Mouse (Mus musculus): ENCODE results near the gene Slc9a6.

The Slc9a6 gene

GRCm38 (mm10) chrX:56609623-56610317 lies at the start of gene Slc9a6:
Gene Slc9a6, plus strand, starts transcription at chrX:56609757.
- DNase-seq (ENCODE audit: low read depth, low spot score): peak; percentile 36

DNA sequence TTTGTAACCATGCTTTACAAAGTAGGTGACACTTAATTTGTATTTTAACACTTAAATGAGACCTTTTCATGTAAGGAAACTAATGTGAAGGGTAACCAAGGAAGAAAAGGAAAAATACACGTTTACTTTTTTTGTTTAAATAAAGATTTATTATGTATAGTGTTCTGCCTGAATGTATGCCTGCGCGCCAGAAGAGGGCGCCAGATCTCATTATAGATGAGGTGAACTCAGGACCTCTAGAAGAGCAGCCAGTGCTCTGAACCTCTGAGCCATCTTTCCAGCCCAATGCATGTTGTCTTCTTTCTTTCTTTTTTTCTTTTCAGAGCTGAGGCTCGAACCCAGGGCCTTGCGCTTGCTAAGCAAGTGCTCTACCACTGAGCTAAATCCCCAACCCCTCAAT lies 37.1 kb upstream of the Slc9a6 start:
- no peak for DNase-seq (ENCODE audit: low read depth, low spot score)

DNA sequence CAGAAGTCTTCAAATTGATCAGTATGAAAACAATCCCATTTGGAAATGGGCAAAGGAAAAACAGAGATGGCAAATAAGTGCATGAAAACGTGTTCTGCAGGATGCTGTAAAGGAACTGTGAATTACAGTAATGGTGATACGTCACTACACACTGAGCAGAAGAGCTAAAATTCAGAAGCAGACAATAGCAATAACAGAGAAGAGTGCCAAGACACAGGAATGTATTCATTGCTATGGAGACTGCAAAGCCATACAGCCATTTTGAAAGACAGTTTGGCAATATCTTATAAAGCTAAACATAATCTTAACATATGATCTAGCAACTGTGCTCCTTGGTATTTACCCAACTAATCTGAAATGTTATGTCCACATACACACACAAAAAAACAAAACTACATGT lies 31.4 kb upstream of the Slc9a6 start:
- DNase-seq (ENCODE audit: low read depth, low spot score): no peak

DNA sequence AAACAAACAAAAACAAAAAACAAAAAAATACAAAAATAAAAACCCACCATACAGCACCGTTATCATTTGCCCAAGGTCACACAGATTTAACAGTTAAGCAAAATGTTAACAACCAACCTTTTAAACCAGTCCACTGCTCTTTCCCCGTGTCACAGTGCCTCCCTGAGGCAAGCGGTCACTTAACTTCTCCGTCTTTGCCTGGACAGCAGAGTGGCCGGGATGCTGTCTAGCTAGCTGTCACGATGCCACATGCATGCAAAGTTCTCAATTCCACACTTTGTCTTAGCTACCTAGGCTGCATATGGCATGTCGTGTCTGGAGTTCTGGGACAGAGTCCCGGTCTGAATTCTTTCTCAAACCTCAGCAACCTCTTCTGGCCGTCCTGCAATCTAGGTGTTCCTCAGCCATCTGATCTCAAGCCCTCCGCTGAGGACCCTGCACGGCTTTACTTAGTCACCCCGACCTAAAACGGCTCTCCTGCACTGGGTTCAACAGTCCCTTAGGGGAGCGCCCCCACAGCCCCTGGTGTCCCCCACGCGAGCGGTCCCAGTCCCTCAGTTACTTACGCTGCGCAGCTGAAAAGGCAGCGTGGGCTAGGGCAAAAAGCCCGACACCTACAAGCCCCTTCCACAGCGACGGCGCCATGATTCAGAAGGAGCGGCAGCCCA lies 12.2 kb upstream of the Slc9a6 start:
- DNase-seq (ENCODE audit: low read depth, low spot score): no peak

DNA sequence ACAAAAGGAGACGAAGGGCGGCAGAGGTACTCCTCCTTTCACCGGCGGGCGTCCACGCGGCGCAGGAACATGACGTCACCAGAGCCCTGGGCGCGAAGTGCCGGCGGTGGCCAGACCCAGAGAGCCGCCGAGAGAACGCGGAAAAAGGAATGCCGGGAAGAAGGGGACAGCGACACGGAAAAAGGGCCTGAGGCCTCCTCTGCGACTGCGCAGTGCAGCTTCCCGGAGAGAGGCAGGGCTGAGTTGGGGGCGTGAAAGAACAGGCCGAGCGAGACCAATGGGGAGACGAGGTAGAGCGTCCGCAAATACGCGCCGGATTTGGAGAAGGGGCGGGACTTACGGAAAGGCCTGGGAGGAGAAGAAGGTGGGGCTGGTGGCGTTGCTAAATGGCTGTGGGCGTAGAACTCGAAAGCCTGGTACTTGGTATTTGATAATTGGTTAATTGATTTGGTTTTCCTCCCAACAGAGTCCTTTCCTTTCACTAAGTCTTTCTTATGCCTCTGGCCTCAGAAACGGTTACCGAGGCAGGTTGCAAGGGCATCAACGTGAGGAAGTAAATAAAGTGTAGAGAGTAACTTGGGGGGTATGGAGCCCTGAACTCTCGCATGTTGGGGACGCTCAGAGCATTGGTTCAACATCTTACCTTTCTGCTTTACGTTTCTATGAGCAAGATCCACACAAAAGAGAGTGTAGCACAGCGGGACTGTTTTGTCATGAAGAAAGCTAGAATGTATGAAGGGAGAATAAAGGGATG lies 11.5 kb upstream of the Slc9a6 start, which contains the start of gene Mmgt1:
Gene Mmgt1 (minus strand): TSS at position 183 of the 754 bp plus-strand sequence.
- DNase-seq (ENCODE audit: low read depth, low spot score): peak; percentile 94

GRCm38 (mm10) chrX:56606536-56606935 lies 3.0 kb upstream of the Slc9a6 start:
- DNase-seq (ENCODE audit: low read depth, low spot score): no peak

GRCm38 (mm10) chrX:56607032-56607710 lies 2.4 kb upstream of the Slc9a6 start:
- no peak for DNase-seq (ENCODE audit: low read depth, low spot score)

DNA sequence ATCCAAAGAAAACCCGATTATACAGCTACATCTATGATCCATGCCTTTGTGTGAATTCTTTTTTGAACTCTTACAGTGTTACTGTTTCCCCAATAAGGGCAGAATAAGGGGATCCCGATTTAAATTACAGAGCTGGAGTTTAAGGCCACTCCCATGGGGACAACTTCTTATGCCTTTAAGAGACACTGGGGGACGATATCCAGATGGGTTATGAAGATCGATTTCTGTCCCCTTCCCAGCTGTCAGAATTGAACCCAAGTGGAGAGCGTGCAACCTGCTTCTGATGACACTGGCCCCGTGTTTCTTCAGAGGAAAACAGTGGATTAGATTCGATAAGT lies 303 bp upstream of the Slc9a6 start:
- no peak for DNase-seq (ENCODE audit: low read depth, low spot score)

GRCm38 (mm10) chrX:56610318-56610694 lies 749 bp downstream of the Slc9a6 start:
- DNase-seq (ENCODE audit: low read depth, low spot score): no peak

- no peak for DNase-seq (ENCODE audit: low read depth, low spot score)
These were observed 5.7 kb downstream of the Slc9a6 start for GRCm38 (mm10) chrX:56615236-56615635.

DNA sequence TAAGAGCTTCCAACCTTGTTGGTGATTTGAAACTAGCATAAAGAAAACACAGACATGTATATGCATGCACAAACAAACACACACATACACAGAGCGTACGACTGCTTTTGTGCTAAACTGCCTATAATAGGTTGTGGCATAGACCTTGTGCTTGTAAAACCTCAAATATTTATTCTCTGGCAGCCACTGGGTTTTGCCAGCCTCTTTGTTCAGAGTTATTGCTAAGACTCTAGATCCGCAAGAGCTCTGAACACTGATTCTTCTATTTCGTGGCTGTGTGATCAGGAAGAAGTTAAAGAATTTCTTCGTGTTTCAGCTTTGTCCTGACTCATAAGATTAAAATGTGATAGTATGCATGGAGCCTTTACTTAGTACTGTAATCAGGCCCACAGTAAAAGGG lies 26.6 kb downstream of the Slc9a6 start:
- DNase-seq (ENCODE audit: low read depth, low spot score): no peak

DNA sequence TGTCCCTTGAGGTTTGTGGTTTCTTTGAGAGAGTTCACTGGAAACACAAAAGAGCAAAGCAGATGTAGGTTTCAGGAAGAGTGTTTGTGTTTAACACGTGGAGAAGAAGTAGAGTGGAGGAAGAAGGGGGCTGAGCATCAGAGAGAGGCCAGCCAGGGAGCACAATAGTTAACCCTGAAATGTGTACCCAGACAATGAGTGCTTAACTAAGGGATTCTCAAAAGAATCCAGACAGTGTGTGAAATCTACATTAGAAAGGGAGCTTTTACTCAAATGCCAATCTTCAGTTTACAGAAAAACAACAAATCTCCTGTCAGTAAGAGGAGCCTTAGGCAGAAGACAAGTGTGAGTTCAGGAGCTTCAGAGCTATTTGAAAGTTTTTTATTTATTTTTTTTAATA lies 30.5 kb downstream of the Slc9a6 start:
- no peak for DNase-seq (ENCODE audit: low read depth, low spot score)

- DNase-seq (ENCODE audit: low read depth, low spot score): no peak
These were observed 40.2 kb downstream of the Slc9a6 start for GRCm38 (mm10) chrX:56649549-56650354.

DNA sequence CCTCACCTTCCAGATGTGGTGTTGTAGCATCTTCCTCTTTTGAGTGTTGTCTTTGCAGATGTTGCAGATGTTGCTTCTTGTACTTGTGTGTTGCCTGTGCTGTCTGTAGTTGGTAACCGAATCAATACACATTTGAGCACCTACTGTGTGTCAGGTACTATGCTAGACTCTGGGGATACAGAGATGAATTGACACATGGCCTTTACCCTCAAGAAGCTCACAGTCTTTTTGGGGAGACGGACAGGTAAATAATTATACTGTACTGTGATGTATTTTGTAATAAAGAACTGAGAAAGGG lies 40.7 kb downstream of the Slc9a6 start:
- DNase-seq (ENCODE audit: low read depth, low spot score): no peak

- DNase-seq (ENCODE audit: low read depth, low spot score): no peak
These were observed 41.3 kb downstream of the Slc9a6 start for GRCm38 (mm10) chrX:56650885-56651284.

DNA sequence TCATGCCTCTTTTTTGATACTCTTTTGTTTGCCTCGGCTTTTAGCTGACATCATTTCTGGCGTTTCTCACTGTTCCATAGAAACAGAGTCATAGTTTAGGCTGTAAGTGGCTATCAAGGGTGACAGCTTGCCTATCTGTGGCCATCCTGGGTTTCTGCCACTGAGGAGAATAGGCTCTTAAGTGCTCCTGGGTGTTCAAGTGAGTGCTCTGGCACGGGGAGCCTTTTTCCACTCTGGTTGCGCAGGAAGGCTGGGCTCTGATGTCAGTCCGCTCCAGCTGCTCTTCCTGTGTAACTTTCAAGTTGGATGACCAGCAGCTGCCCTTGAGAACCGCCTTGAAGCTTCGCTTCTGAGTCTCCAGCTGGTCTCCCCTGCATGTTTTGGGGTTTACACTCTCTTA lies 42.2 kb downstream of the Slc9a6 start:
- DNase-seq (ENCODE audit: low read depth, low spot score): no peak

GRCm38 (mm10) chrX:56655686-56656085 lies 46.1 kb downstream of the Slc9a6 start:
- DNase-seq (ENCODE audit: low read depth, low spot score): no peak

DNA sequence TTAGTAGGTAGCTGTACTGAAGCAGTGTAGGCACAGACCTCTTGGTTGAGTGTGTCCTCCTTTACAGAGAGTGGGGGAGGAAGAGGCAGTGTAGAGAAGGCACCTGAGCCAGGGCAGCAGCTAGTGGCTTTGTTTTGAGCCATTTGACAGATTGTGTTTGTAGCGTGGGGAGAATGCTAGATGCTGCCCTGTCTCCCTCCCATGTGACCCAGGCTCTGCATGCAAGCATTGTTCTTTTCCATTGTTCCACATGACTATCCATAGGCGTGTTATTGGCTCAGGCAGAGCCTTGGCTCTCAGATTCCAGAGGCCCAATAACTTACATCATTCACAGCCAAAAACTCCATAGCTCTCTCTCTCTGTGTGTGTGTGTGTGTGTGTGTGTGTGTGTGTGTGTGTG lies 49.7 kb downstream of the Slc9a6 start:
- no peak for DNase-seq (ENCODE audit: low read depth, low spot score)

- DNase-seq (ENCODE audit: low read depth, low spot score): no peak
These were observed 51.6 kb downstream of the Slc9a6 start for GRCm38 (mm10) chrX:56661143-56661542.

- DNase-seq (ENCODE audit: low read depth, low spot score): no peak
These were observed 52.8 kb downstream of the Slc9a6 start for GRCm38 (mm10) chrX:56662316-56662715.

GRCm38 (mm10) chrX:56663377-56663776 lies 53.8 kb downstream of the Slc9a6 start:
- no peak for DNase-seq (ENCODE audit: low read depth, low spot score)

All from telencephalon, adult 2 months (tissue).